Mouse (Mus musculus) common myeloid progenitor, adult 5-6 weeks (primary cell): ENCODE measurements around the gene Frmd6. TPM values are rescaled to one million over a fixed set of nuclear protein-coding genes. Genes with fewer than 3 reads are reported as not detected.

Source experiments
- ATAC-seq: replicated peaks from 2 replicates; pipeline ENCODE4 v1.8.0; 2016; ENCODE audit warnings: low read depth, mild to moderate bottlenecking, moderate TSS enrichment, inconsistent platforms; ENCODE audit not compliant: poor library complexity, severe bottlenecking
- total RNA-seq: library from RNA; stranded (forward); fragments of 200-1000, 187-1606 nt; gene quantifications from 2 replicates; pipeline ENCODE4 v1.2.3, GENCODE M21; 2017

Frmd6 gene
- total RNA-seq, 1 experiment from 2014 or later = 12.8 TPM

- ATAC-seq = no peak
Observed at GRCm38 (mm10) chr12:70946585-70947256, 121.4 kb downstream of the Frmd6 start.

Other genes starting within 250 kb of the Frmd6 start
- 50.3 and 60.0 TPM in 2 replicates for gene Actr10, start 112.3 kb downstream of the Frmd6 start, total RNA-seq
- gene Psma3, start 149.1 kb downstream of the Frmd6 start, total RNA-seq = 350 and 381 TPM in 2 replicates
- 53.1 and 62.7 TPM in 2 replicates for gene Arid4a, start 190.5 kb downstream of the Frmd6 start, total RNA-seq